Mouse (Mus musculus): ENCODE measurements around the gene Eef1akmt2. TPM values are rescaled to one million over a fixed set of nuclear protein-coding genes. Genes with fewer than 3 reads are reported as not detected.

Gene Eef1akmt2
- total RNA-seq, 1 experiment from 2014 or later: 53.4 TPM

- no peak for ATAC-seq (replicated peaks; ENCODE audit: insufficient number of reproducible peaks, low FRiP score, low TSS enrichment, poor library complexity, severe bottlenecking)
Measured at GRCm38 (mm10) chr7:132800868-132801267, 51.6 kb downstream of the Eef1akmt2 start.

GRCm38 (mm10) chr7:132799119-132800016 lies 53.1 kb downstream of the Eef1akmt2 start:
- ATAC-seq (replicated peaks; ENCODE audit: insufficient number of reproducible peaks, low FRiP score, low TSS enrichment, poor library complexity, severe bottlenecking): no peak

- ATAC-seq (replicated peaks; ENCODE audit: insufficient number of reproducible peaks, low FRiP score, low TSS enrichment, poor library complexity, severe bottlenecking): no peak
Measured at GRCm38 (mm10) chr7:132795141-132795540, 57.3 kb downstream of the Eef1akmt2 start.

GRCm38 (mm10) chr7:132793467-132793866 lies 59.0 kb downstream of the Eef1akmt2 start:
- no peak; the same call in 1 of the 2 replicates for ATAC-seq (replicated peaks; ENCODE audit: insufficient number of reproducible peaks, low FRiP score, low TSS enrichment, poor library complexity, severe bottlenecking)

GRCm38 (mm10) chr7:132790447-132791219 lies 61.8 kb downstream of the Eef1akmt2 start:
- no peak for ATAC-seq (replicated peaks; ENCODE audit: insufficient number of reproducible peaks, low FRiP score, low TSS enrichment, poor library complexity, severe bottlenecking)

GRCm38 (mm10) chr7:132788826-132789225 lies 63.6 kb downstream of the Eef1akmt2 start:
- no peak for ATAC-seq (replicated peaks; ENCODE audit: insufficient number of reproducible peaks, low FRiP score, low TSS enrichment, poor library complexity, severe bottlenecking)

- ATAC-seq (replicated peaks; ENCODE audit: insufficient number of reproducible peaks, low FRiP score, low TSS enrichment, poor library complexity, severe bottlenecking): 0 out of 2 replicates have a peak, but pooled peaks have one; percentile 23
Measured at GRCm38 (mm10) chr7:132787496-132788190, 64.8 kb downstream of the Eef1akmt2 start.

- no peak for ATAC-seq (replicated peaks; ENCODE audit: insufficient number of reproducible peaks, low FRiP score, low TSS enrichment, poor library complexity, severe bottlenecking)
Measured at GRCm38 (mm10) chr7:132787022-132787421, 65.5 kb downstream of the Eef1akmt2 start.

- no peak for ATAC-seq (replicated peaks; ENCODE audit: insufficient number of reproducible peaks, low FRiP score, low TSS enrichment, poor library complexity, severe bottlenecking)
Measured at GRCm38 (mm10) chr7:132786522-132786921, 66.0 kb downstream of the Eef1akmt2 start.

- no peak for ATAC-seq (replicated peaks; ENCODE audit: insufficient number of reproducible peaks, low FRiP score, low TSS enrichment, poor library complexity, severe bottlenecking)
Measured at GRCm38 (mm10) chr7:132786011-132786410, 66.5 kb downstream of the Eef1akmt2 start.

GRCm38 (mm10) chr7:132784101-132784500 lies 68.4 kb downstream of the Eef1akmt2 start:
- no peak for ATAC-seq (replicated peaks; ENCODE audit: insufficient number of reproducible peaks, low FRiP score, low TSS enrichment, poor library complexity, severe bottlenecking)

- no peak for ATAC-seq (replicated peaks; ENCODE audit: insufficient number of reproducible peaks, low FRiP score, low TSS enrichment, poor library complexity, severe bottlenecking)
Measured at GRCm38 (mm10) chr7:132781850-132782249, 70.6 kb downstream of the Eef1akmt2 start.

- no peak for ATAC-seq (replicated peaks; ENCODE audit: insufficient number of reproducible peaks, low FRiP score, low TSS enrichment, poor library complexity, severe bottlenecking)
Measured at GRCm38 (mm10) chr7:132781130-132781814, 71.2 kb downstream of the Eef1akmt2 start.

- no peak for ATAC-seq (replicated peaks; ENCODE audit: insufficient number of reproducible peaks, low FRiP score, low TSS enrichment, poor library complexity, severe bottlenecking)
Measured at GRCm38 (mm10) chr7:132780611-132781010, 71.9 kb downstream of the Eef1akmt2 start.

GRCm38 (mm10) chr7:132778630-132779029 lies 73.8 kb downstream of the Eef1akmt2 start:
- ATAC-seq (replicated peaks; ENCODE audit: insufficient number of reproducible peaks, low FRiP score, low TSS enrichment, poor library complexity, severe bottlenecking): no peak

- no peak for ATAC-seq (replicated peaks; ENCODE audit: insufficient number of reproducible peaks, low FRiP score, low TSS enrichment, poor library complexity, severe bottlenecking)
Measured at GRCm38 (mm10) chr7:132777728-132778453, 74.6 kb downstream of the Eef1akmt2 start.
